Comparison of ENCODE assay signal across 12 mouse cellular contexts in genomic region chr6:108401412-108401955, GRCm38 (mm10).
DNase-seq lines count a peak whose midpoint lies in the region; ATAC-seq and TF ChIP-seq lines count a peak whose summit lies in the region.
"Had no signal": no experiment of that assay in that cellular context is flagged by ENCODE, and none has a peak within 500 bp of the region (broad histone marks: within the 10 kb centered on the region; RNA-seq: fewer than 3 reads in every experiment).

No protein-coding gene starts in this region.

- no peak overlapping the region for H3K4me3 ChIP-seq in CH12.LX (replicated peaks in 1 of 3; ENCODE audit: low read depth in 2 of 3, low read length in 2 of 3, poor library complexity in 1 of 3)
- H3K4me3 ChIP-seq: hindbrain, embryonic 10.5 days had no signal

- peaks cover 87 to 99% of the 10 kb centered on the region in 2 experiments for H3K36me3 ChIP-seq in CH12.LX (replicated peaks in 1 of 2; ENCODE audit: control insufficient read depth in 1 of 2, insufficient read depth in 1 of 2, low read length in 1 of 2)

- H3K27me3 ChIP-seq in CH12.LX (replicated peaks) = no peaks in the 10 kb centered on the region

- TF ChIP-seq EP300 in CH12.LX (IDR thresholded peaks at IDR 0.05; ENCODE audit: low read length) = no peak

- dilution Hi-C loops in CH12.LX (cut with MboI; ENCODE audit: extremely low pct_ligation_motif_present, extremely low pct_unique_long_range_greater_than_20kb, low sequenced_read_pairs) = no loop called here

- H3K9me3 ChIP-seq in CH12.LX (replicated peaks; ENCODE audit: low read length) = no peaks in the 10 kb centered on the region
- H3K9me3 ChIP-seq: hindbrain, embryonic 10.5 days had no signal

- DNase-seq in CD4-positive, CD25-positive, alpha-beta regulatory T cell, adult 2 months (ENCODE audit: low read depth, low spot score) = peak; percentile 10
- peak; percentile 23 for DNase-seq in layer of hippocampus, adult 11-12 months (ENCODE audit: low spot score)
- DNase-seq in layer of hippocampus, postnatal 14 days (ENCODE audit: low spot score in 2 of 2) = no peak
- peak; percentile 62 for DNase-seq in CH12.LX (ENCODE audit: extremely low read depth)
- DNase-seq in c-Kit-positive CD71-positive TER-119-positive erythroid progenitor cells, embryonic 14.5 days (ENCODE audit: low spot score) = no peak
- DNase-seq in cerebellum, adult 11-12 months = no peak
- DNase-seq: cerebellum, adult 9-11 months; lung, postnatal 36 days; right cerebral cortex, postnatal 4 days had no signal

- peaks cover 0 to 16% of the 10 kb centered on the region in 2 experiments; a peak in 2 of 4 replicates for H3K4me1 ChIP-seq in CH12.LX (ENCODE audit: control insufficient read depth in 1 of 2, insufficient read depth in 2 of 2)
- H3K4me1 ChIP-seq: hindbrain, embryonic 10.5 days had no signal

- H3K9ac ChIP-seq in CH12.LX (ENCODE audit: insufficient read depth, low read depth) = no peak overlapping the region

- ATAC-seq in CD4-positive, CD25-positive, alpha-beta regulatory T cell, adult 4 months = no peak
- 0 out of 2 replicates have a peak, but pooled peaks have one; percentile 17 for ATAC-seq in megakaryocyte, adult 5-6 weeks (ENCODE audit: poor library complexity, severe bottlenecking)

- in situ Hi-C loops in CH12.LX (cut with MboI; ENCODE audit: low pct_ligation_motif_present, low pct_unique_long_range_greater_than_20kb, low sequenced_read_pairs) = no loop called here

- peak in 1 of 2 experiments; percentile 84; a peak in 2 of 4 replicates for TF ChIP-seq CTCF in CH12.LX (conservative IDR thresholded peaks at IDR 0.05 in 1 of 2, IDR thresholded peaks at IDR 0.05 in 1 of 2; ENCODE audit: low read depth in 2 of 2, low read length in 2 of 2)

- peak; percentile 64 for TF ChIP-seq RAD21 in CH12.LX (IDR thresholded peaks at IDR 0.05; ENCODE audit: low read depth, low read length)

- H3K79me2 ChIP-seq in CH12.LX (replicated peaks; ENCODE audit: control insufficient read depth, extremely low read depth, insufficient read depth, poor library complexity, severe bottlenecking) = no peaks in the 10 kb centered on the region

- H3K4me2 ChIP-seq in CH12.LX (ENCODE audit: insufficient read depth, low read depth, poor library complexity, severe bottlenecking) = no peak overlapping the region

- no peak overlapping the region for H3K27ac ChIP-seq in CH12.LX (ENCODE audit: insufficient read depth, low read depth)
- H3K27ac ChIP-seq: hindbrain, embryonic 10.5 days had no signal

- no peak for TF ChIP-seq POLR2A in CH12.LX (IDR thresholded peaks at IDR 0.05; ENCODE audit: low read depth, low read length)

TF ChIP-seq in CH12.LX, 34 proteins besides CTCF, POLR2A, EP300 and RAD21:
- TF ChIP-seq TCF12 (IDR thresholded peaks at IDR 0.05; ENCODE audit: low read depth, low read length) (no peak), MEF2A (IDR thresholded peaks at IDR 0.05; ENCODE audit: borderline replicate concordance, low read depth, low read length) (peak; percentile 26; the same call in 1 of the 2 replicates), NELFE (IDR thresholded peaks at IDR 0.05; ENCODE audit: low read depth, low read length) (no peak), IRF4 (IDR thresholded peaks at IDR 0.05; ENCODE audit: low read depth, low read length) (0 out of 2 replicates have a peak, but pooled peaks have one; percentile 38), ZC3H11A (IDR thresholded peaks at IDR 0.05; ENCODE audit: low read depth, low read length) (peak; percentile 51; the same call in 1 of the 2 replicates), SMC3 (IDR thresholded peaks at IDR 0.05; ENCODE audit: low read depth, low read length) (peak; percentile 70)

Comparison
In these comparisons a context has a peak if more than half of its experiments do, and no peak if none do; other contexts are left out.
1. DNase-seq: peak in CD4-positive, CD25-positive, alpha-beta regulatory T cell, adult 2 months (single experiment), layer of hippocampus, adult 11-12 months (single experiment) and CH12.LX (single experiment); none in layer of hippocampus, postnatal 14 days (0 of 2), c-Kit-positive CD71-positive TER-119-positive erythroid progenitor cells, embryonic 14.5 days (single experiment) and cerebellum, adult 11-12 months (single experiment).